Mouse (Mus musculus) left cerebral cortex, postnatal 14 days (tissue): ENCODE data around the gene Gm37240. TPM values are rescaled to one million over a fixed set of nuclear protein-coding genes. Genes with fewer than 3 reads are reported as not detected.

Experiments used
- DNase-seq, 2 experiments: peaks; one replicate each; pipeline ENCODE4 v3.0.0; 2021 to 2022; ENCODE audit warnings: low spot score in 2 of 2, mixed read lengths in 1 of 2
- intact Hi-C: fragments of 180-260 bp; cut with DNase I; formaldehyde crosslinking; loops from one replicate; pipeline ENCODE4 v1.15.1; 2025
- total RNA-seq, 2 experiments: library from RNA; stranded (reverse); gene quantifications; 2 replicates each; pipeline ENCODE4 v1.2.3; 2021

Gm37240 gene
- total RNA-seq, 2 experiments from 2014 or later = 1.9 to 3.2 TPM

- intact Hi-C loops = no loop called here
- DNase-seq = no peak
Observed at GRCm38 (mm10) chr3:85841454-85842176, 45.7 kb downstream of the Gm37240 start.

GRCm38 (mm10) chr3:85833627-85834026 lies 53.7 kb downstream of the Gm37240 start:
- intact Hi-C loops = no loop called here
- DNase-seq = no peak

DNA sequence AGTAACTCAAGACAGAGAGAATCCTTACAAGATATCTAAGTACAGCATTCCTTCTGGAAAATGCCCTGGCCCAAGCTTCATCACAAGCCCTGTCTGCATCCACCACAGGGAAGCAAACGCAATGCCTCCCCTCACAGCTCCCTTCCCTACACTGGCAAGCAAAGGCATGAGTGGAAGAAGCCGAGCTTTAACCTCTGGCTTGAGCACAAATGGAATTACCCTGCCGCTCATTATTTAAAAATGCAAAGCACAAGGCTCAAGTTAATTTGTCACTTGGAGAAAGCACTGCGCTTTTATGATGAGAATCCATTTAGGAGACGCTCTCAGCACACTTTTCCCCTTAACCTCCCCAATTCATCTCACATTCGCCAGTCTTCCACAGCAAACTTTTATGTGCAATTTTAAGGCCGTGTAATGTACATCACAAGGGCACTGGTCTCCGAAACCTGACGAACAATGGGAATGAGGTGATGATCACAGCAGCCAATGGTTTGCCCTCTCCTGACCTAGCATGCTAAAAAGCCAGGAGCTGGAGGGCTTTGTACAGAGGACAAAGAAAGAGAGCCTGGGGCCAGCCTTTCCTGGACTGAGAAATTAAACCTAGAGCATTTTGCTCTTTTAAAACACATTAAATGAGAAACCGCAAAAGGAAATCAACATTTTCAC lies 54.7 kb downstream of the Gm37240 start:
- intact Hi-C loops = no loop called here
- no peak for DNase-seq

DNA sequence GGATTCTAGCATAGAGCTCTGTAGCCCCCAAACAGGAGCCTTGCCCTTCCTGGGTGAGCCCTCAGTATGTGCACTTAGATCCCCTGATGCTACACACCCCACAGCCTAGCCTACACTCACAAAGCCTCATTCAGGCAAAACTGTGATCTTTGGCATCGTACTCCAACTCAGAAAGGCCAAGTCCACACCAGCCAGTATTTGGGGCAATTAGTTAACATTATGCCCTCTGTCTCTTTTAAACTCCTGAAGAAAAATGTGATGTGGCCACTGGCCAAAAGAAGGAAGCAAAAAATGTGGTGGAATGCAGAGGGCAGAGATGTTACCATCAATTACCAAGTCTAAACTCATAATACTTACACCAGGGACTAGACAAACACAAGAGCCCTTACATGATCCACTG lies 55.5 kb downstream of the Gm37240 start:
- intact Hi-C loops = no loop called here
- DNase-seq = no peak

DNA sequence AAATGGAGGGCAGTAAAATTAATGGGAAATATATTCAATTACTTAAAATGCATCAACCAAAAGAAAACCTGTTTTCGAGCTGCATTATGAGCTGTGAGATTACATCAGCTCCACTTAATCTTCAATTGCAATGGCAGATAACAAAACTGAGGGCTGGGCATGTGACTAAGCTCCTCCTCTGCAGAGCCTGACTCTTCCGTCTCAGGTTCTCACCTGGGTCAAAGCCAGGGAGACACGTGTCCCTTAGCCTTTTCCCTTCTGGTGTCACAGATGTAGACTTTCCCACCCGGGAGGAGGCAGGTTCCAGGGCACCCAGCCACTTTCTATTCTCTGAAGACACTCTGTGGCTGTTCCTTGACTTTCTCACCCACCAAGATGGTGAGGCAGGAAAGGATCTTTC lies 58.3 kb downstream of the Gm37240 start:
- intact Hi-C loops = no loop called here
- no peak for DNase-seq

GRCm38 (mm10) chr3:85827815-85828214 lies 59.5 kb downstream of the Gm37240 start:
- no peak for DNase-seq
- intact Hi-C loops = no loop called here

GRCm38 (mm10) chr3:85827283-85827682 lies 60.0 kb downstream of the Gm37240 start:
- DNase-seq = no peak
- intact Hi-C loops = no loop called here

DNA sequence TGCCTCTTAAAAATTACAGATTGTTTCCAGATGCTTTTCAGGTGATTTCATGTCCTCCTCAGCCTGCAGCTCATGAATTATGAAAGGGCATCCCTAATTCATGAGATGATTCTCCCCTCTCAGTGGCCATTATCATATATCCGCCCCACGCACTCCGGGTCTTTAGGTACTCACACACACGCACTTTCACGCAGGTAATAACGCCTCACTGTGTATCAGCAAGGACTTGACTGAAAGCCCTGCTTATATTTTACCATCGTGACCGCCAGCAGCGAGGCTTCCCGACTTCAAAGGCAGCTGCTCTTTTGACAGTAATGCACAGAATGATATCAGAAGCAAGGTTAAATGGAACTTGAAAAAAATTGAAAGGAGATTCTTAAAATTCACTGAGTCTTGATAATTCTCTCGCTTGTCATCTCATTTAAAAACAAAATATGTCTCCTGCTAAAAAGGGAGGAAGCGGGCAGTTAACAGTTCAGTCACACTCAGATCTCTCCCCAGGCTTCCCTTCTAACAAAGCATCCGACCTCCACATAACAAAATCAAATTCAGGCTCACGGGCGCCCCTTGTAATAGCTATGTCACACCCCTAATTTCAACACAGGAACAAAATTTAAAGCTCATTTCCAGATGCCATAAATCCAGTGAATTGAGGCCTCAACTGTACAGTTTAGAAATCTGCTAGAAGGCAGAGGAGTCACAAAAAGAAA lies 66.3 kb downstream of the Gm37240 start:
- intact Hi-C loops = no loop called here
- DNase-seq = no peak

DNA sequence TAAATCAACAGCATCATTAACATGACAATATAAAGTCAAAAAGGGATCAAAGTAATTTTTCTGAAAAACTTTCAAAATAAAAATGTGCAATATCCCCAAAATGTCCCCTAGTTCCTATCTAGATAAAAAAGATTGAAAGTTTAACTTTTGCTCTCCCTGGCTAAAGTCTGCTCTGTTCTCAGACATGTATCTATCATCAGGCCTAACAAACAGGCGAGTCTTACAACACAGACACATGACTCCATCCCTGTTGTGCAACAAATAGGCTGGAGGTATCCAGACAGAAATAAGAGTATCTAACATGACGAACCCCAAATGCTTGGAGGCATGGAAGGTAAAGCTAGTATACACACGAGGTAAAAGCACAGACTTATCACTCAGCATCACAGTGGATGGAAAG lies 68.0 kb downstream of the Gm37240 start:
- intact Hi-C loops = no loop called here
- DNase-seq = no peak

DNA sequence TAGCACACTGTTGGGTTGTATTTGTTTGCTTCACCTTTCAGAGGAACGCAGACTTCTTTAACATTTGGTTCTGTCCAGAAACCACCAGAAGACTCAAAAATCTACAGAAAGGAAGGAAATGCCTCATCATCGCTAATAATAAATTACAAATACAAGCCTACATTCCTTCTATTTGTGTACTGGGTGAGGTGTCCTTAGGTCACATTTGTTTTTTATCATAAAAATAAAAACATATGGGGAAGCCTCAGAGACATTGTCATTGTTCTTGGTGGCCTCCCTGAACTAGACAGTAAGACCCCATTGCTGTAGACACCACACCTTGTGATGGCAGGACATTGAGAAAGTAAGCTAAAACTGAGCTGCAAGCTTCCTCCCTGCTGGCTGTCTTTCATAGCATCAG lies 70.1 kb downstream of the Gm37240 start, which contains the start of gene Fam160a1:
Gene Fam160a1 (minus strand): TSS at position 101 of the 400 bp plus-strand sequence.
- DNase-seq = no peak
- intact Hi-C loops = no loop called here

DNA sequence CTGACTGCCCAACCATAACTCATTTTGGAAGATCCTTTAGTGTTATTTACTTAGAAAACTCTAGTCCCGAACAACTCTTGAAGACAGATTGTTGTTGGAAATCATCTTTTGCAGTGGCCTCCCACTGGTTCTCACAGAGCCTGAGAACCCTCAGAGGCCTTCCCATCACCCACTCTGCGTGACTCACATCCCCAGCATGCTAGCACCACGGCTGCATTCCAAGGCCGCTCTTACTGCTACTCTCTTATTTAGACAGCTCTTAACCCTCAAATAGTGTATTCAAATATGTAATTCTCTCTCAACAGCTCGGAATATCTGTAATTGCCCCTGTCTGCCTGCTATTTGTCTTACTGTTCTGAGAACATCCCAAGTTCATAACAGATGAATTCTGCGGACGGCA lies 73.1 kb downstream of the Gm37240 start:
- intact Hi-C loops = no loop called here
- peak; percentile 51 to 58 for DNase-seq

- DNase-seq = no peak
- intact Hi-C loops = no loop called here
Observed at GRCm38 (mm10) chr3:85813101-85814014, 74.0 kb downstream of the Gm37240 start.

- no peak for DNase-seq
- intact Hi-C loops = no loop called here
Observed at GRCm38 (mm10) chr3:85812010-85812409, 75.3 kb downstream of the Gm37240 start.

DNA sequence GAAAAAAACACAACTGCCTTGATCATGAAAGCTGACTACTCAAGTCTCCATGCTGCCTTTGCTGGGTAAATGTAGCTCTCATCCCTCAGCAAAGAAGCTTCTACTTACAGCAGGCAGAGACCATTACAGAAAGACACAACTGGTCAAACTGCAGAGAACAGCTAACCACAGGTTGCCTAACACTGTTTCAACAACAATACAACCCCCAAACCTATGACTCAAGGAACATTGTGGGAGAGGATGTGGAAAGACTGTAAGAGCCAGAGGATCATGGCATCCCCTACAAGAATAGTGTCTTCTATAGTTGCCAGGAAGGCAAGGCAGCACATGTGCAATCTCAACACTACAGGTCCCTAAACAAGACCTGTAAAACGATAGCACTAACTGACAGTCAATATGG lies 94.2 kb downstream of the Gm37240 start:
- DNase-seq = no peak
- intact Hi-C loops = no loop called here

- intact Hi-C loops = no loop called here
- no peak for DNase-seq
Observed at GRCm38 (mm10) chr3:85789748-85790147, 97.6 kb downstream of the Gm37240 start.

GRCm38 (mm10) chr3:85786501-85786900 lies 100.8 kb downstream of the Gm37240 start:
- intact Hi-C loops = no loop called here
- DNase-seq = no peak

GRCm38 (mm10) chr3:85780906-85781305 lies 106.4 kb downstream of the Gm37240 start:
- no peak for DNase-seq
- intact Hi-C loops = no loop called here

DNA sequence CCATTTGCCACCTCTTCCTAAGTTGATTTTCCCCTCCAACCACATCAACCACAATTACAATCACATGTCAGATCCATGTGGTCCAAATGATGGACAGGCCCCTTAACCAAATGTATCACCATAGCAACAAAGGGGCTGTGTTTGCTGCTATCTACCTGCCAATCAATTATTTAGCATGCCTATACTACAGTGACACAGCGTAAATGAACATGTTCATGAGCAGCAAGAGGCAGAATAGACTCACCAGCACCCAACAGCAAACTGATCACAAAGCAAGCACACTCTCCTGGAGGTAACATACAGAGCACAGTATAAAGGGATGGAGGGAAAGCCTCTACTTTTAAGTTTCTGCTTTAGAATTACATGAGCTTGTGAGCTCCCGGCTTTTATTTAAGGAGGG lies 107.0 kb downstream of the Gm37240 start:
- no peak for DNase-seq
- intact Hi-C loops = no loop called here

DNA sequence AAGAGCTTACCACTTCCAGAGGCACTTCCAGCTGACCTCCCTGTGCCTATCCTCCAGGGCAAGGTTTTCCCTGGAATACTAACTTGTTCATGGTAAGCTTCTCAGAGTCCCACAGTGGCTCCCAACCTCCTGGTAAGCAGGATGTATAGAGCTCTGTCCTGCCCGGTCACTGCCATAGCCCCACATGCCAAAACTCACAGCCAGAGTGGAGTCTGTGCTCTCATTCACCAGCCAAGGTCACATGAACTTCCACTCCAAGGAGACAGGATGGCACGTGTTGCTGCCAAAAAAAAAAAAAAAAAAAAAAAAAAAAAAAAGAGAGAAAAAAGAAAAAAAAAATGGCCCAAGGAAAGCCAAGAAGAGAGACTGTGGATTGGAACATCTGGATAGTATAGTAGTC lies 109.5 kb downstream of the Gm37240 start:
- intact Hi-C loops = no loop called here
- DNase-seq = no peak

- intact Hi-C loops = no loop called here
- no peak for DNase-seq
Observed at GRCm38 (mm10) chr3:85777356-85777755, 110.0 kb downstream of the Gm37240 start.
